Mouse (Mus musculus) olfactory bulb, adult 2 months (tissue): Measurements from ENCODE around the gene Mrpl36. TPM values are rescaled to one million over a fixed set of nuclear protein-coding genes. Genes with fewer than 3 reads are reported as not detected.

Source experiments
- H3K27ac ChIP-seq: fragments of 200-500 bp; 2 replicates; pipeline ENCODE4 v1.5.1; 2012; ENCODE audit warnings: low read depth, low read length; ENCODE audit not compliant: insufficient read depth
- H3K4me1 ChIP-seq: fragments of 200-500 bp; 2 replicates; pipeline ENCODE4 v1.6.1; 2012; ENCODE audit warnings: low read length; ENCODE audit not compliant: control insufficient read depth, insufficient read depth
- H3K4me3 ChIP-seq: fragments of 200-500 bp; 2 replicates; pipeline ENCODE4 v1.5.1; 2012; ENCODE audit warnings: mild to moderate bottlenecking, low read depth, low read length, moderate library complexity; ENCODE audit not compliant: insufficient read depth
- CTCF ChIP-seq: fragments of 200-500 bp; IDR thresholded peaks from 2 replicates; pipeline ENCODE4 v1.5.1; 2012; ENCODE audit warnings: low read depth, mild to moderate bottlenecking, low read length, moderate library complexity; ENCODE audit not compliant: insufficient read depth
- POLR2A ChIP-seq: fragments of 200-500 bp; IDR thresholded peaks from 2 replicates; pipeline ENCODE4 v1.6.1; 2012; ENCODE audit warnings: mild to moderate bottlenecking, low read depth, low read length, moderate library complexity; ENCODE audit not compliant: insufficient read depth
- WGBS: fragments of 180-500 bp; shearing (Covaris S2); methylation state at CpG from one replicate; pipeline ENCODE4 v1.1.7; 2018; 5-methylcytosine and 5-hydroxymethylcytosine counted together
- polyA plus RNA-seq: library from polyadenylated mRNA; stranded (reverse); fragments of >200 nt; gene quantifications from 2 replicates; pipeline ENCODE4 v1.2.4, GENCODE M21; 2012; ENCODE audit warnings: low replicate concordance; ENCODE audit not compliant: missing spikeins, insufficient read depth, insufficient read length

Gene Mrpl36
- polyA plus RNA-seq, 1 experiment, result not detected

DNA sequence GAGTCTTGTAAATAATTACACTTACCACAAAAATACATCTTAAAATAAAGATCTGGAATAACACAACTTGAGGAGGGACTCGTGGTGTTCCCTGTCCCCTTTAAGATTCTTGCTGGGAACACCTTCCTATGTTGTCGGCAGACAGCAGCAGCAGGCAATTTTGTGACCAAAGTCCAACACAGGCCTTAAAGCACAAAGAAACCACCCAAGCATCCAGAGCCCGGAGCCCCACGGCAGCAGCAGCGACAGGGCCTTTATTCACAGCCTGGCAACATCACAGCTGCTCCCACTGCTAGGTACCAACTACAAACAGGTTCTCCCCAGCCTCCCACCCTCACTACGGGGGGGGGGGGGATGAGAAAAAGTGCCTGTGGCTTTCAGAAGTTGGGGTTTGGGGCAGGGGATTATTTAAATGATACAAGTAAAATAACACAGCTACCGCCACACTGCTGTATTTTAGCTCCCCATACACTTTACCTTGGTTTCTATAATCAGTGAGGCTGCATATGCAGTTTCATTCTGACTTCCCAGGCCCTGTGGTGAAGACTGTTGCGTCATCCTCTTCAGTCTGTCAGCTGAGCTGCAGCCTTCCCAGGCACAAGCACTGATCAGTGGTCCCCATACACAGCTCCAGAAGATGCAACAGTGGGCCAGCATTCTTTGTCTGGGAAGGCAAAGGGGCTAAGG lies 22.8 kb upstream of the Mrpl36 start:
- no peak overlapping the region for H3K27ac ChIP-seq
- no peak for TF ChIP-seq POLR2A
- no peaks in the 10 kb centered on the region for H3K4me1 ChIP-seq
- H3K4me3 ChIP-seq, result no peak overlapping the region
- 65% methylated on average over 8 of the region's 8 CpGs for WGBS

DNA sequence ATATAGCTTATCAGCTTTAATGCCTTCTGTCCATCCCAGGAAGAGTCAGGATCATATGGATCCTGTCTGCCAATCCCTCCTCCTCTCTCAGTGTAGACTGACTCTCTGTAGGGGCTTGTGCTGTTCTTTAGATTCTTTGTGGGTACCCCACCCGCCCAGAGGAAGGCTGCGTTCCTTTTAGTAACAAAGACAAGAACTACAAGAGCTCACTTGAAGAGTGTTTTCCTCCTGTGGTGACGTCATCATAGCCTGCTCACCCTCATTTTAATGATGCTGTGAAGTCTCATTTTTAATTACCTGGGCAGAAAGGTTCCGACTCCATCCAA lies 22.3 kb upstream of the Mrpl36 start:
- no peak for TF ChIP-seq POLR2A
- no peak for TF ChIP-seq CTCF
- H3K4me1 ChIP-seq, result no peaks in the 10 kb centered on the region
- H3K27ac ChIP-seq, result no peak overlapping the region
- 61% methylated on average over 4 of the region's 4 CpGs for WGBS
- H3K4me3 ChIP-seq, result no peak overlapping the region

DNA sequence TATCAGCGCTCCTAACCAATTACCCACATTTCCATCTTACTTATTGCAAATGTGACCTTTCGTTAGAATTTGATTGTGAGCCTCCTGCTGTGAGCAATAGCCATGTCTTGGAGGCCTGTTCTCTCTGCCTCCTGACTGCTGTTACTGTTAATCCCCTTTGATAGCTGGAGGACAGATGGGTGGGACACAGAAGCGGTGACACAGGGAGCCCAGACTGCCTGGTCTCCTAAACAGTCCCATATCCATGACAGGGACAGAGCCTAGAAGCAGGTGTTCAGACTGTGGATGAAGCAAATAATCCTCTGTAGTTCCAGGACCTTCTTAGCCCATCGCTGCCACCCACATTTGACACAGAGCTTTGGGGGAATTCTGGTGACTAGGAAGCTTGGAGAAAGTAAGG lies 21.9 kb upstream of the Mrpl36 start:
- TF ChIP-seq POLR2A, result no peak
- no peak for TF ChIP-seq CTCF
- H3K27ac ChIP-seq, result no peak overlapping the region
- 74% methylated on average over 4 of the region's 4 CpGs for WGBS
- H3K4me1 ChIP-seq, result no peaks in the 10 kb centered on the region
- no peak overlapping the region for H3K4me3 ChIP-seq

DNA sequence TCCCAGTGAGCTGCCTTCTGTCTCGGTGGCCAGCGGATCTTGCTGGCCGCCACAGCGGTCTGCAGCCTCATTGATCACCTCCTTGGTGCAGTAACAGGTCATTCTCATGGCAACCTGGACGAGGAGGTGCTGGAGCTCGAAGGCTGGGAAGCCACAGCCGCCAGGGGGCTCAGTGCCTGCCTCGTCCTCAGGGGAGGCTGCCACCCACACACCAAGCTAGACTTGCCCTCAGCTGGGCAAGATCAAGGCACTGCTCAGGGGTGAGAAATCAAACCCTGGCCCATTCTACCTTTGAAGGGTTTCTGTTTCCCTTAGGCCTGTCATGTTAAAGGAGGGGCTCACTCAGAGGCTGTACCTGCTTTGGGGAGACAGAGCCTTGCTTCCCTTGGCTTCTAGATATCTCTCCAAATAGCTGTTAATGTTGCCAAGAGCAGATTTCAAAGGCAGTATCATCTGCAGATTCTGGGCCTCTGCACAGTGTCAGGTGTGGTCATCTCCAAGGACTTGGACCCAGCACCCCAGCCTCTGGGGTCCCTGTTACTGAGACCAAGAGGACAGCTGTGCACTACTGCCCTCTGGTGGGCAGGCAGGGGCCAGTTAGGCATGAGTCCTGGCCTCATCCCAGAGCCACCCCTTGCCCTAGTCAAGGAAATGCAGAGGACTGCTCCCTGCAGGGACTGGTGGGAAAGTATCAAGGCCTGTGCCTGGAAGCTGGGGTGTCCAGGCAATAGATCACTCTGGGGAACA lies 18.0 kb upstream of the Mrpl36 start:
- TF ChIP-seq POLR2A (no peak), CTCF (peak; percentile 27; the same call in 1 of the 2 replicates)
- 39% methylated on average over 8 of the region's 8 CpGs for whole genome bisulfite sequencing
- Histone ChIP-seq H3K4me1 (no peaks in the 10 kb centered on the region), H3K4me3 (no peak overlapping the region), H3K27ac (no peak overlapping the region)

DNA sequence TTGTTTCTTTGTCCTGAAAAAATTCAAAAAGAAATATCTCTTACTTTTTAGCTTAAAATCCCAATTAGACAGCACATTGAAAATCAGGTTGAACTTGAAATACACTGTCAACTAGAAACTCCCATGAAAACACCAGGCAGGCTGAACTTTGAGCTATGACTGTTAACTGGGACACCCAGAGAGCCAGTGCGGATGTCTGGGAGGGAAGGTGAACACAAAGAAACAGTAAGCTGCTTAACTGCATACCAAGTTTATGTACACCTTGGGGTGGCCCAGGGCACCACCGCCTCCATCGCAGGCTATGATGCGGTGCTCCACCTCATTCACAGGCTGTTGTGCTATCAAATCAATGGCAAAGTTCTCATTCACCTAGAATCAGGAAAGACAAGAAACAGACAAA lies 8.3 kb upstream of the Mrpl36 start:
- 0 out of 2 replicates have a peak, but pooled peaks cover 3% of the 10 kb centered on the region for H3K4me1 ChIP-seq
- no peak for TF ChIP-seq POLR2A
- no peak for TF ChIP-seq CTCF
- 99% methylated on average over 4 of the region's 4 CpGs for WGBS
- no peak overlapping the region for H3K4me3 ChIP-seq
- H3K27ac ChIP-seq, result no peak overlapping the region

DNA sequence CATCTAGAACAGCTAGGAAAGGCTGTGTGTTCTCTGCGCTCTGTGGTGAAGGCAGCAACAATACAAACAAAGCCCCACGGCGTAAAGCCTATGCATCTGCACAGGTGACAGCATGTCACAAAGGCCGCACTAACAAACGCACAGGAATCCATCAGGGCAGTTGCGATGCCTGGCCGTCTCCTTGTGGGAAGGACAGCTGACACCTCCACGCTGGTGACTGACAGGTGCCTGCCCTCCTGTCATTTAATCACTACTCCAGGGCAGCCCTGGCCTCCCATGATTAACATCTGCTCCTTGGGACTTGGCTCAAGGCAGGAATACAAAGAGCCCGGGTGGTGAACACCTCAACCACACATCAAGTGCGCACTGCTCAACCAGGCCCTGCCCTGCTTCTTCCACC lies 5.7 kb upstream of the Mrpl36 start:
- H3K4me1 ChIP-seq, result peaks cover 5% of the 10 kb centered on the region
- no peak for TF ChIP-seq CTCF
- TF ChIP-seq POLR2A, result no peak
- WGBS, result 95% methylated on average over 10 of the region's 10 CpGs
- H3K27ac ChIP-seq, result no peak overlapping the region
- H3K4me3 ChIP-seq, result no peak overlapping the region

DNA sequence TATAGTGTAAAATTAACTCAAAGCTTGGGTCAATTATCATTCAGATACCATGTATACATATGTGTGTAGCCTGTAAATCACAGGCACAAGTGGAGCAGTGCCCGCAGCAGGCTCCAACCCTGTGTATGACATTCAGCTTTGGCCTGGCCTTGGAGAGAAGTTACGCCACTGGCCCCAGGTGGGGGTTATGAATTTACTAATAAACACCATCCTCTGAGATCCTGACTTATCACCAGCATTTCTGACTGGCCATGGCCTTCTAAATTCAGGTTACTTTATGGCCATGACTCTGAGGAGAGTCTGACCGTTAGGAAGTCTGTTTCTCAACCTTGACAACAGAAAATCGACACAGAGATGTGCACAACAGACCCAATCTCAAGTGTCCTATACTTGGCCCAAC lies 4.9 kb upstream of the Mrpl36 start:
- no peak for TF ChIP-seq CTCF
- no peak for TF ChIP-seq POLR2A
- WGBS, result 95% methylated on average over 4 of the region's 4 CpGs
- H3K4me1 ChIP-seq, result peaks cover 8% of the 10 kb centered on the region

DNA sequence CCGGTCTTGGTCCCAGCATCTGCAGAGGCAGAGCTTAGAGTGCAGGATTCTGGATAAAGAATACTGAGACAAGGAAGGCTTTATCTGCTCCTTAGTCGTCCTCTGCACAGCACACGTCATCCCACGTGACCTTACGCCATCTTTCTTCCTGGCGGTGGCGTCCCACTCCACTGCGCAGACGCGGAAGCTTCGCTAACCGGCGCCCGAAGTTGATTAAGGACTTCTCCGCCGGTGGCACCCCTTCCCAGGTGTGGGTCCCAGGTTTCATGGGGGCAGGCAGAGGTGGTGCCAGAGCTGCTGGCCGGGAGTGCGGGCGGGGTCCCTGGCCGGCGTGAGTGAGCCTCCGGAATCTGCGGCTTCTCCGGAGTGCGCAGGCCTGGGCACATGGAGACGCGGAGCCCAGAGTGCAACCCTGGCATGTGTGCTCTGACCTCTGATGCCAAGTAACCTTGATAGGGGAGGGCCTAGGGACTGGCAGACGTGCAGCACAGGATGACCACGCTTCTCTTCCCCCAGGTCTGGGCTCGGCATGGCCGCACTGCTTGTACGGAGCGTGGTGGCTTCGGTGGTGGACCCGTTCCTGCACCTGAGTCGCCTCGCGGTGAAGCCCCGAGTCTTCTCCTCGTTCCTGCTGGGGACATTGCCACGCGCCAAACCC lies 2.7 kb downstream of the Mrpl36 start:
- Histone ChIP-seq H3K4me3 (peak overlapping the region; percentile 68), H3K27ac (peak overlapping the region; percentile 76), H3K4me1 (peaks cover 5% of the 10 kb centered on the region)
- no peak for TF ChIP-seq CTCF
- peak; percentile 50; the same call in 1 of the 2 replicates for TF ChIP-seq POLR2A
- under 1% methylated on average over 42 of the region's 42 CpGs for WGBS

More for the DNA sequence above, 4.9 kb upstream of the Mrpl36 start:
- Histone ChIP-seq H3K27ac (no peak overlapping the region), H3K4me3 (no peak overlapping the region)

DNA sequence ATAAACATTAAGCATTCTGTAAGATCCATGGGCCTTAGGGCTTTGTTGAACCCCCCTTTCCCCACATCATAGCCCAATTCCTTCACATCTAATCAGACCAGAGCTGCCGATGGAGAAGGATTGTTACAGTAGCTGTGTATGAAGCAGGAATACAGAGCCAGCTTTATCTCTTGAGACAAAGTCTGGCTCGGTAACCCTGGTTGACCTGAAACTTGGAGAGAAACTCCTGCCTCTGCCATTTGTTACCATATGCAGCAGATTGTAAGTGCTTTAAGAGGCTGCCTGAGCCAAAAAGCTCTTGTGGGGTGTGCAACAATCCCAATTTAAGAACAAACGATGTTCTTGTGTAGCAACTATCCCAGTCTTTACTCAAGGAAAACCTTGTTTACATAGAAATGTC lies 3.4 kb downstream of the Mrpl36 start:
- no peak for TF ChIP-seq POLR2A
- TF ChIP-seq CTCF, result no peak
- Histone ChIP-seq H3K4me3 (peak overlapping the region; percentile 68; the same call in 1 of the 2 replicates), H3K4me1 (peaks cover 5% of the 10 kb centered on the region), H3K27ac (no peak overlapping the region)
- WGBS, result 53% methylated on average over 3 of the region's 3 CpGs
